Mouse (Mus musculus) bone marrow macrophage, adult 2 months (primary cell): ENCODE results near the gene Jade2.

ENCODE experiments used
- CTCF ChIP-seq: IDR thresholded peaks from 2 replicates; pipeline ENCODE4 v1.5.1; 2012; ENCODE audit warnings: low read depth, mild to moderate bottlenecking, low read length, moderate library complexity
- POLR2A ChIP-seq: IDR thresholded peaks from 2 replicates; pipeline ENCODE4 v1.6.1; 2012; ENCODE audit warnings: mild to moderate bottlenecking, low read depth, low read length, borderline replicate concordance

DNA sequence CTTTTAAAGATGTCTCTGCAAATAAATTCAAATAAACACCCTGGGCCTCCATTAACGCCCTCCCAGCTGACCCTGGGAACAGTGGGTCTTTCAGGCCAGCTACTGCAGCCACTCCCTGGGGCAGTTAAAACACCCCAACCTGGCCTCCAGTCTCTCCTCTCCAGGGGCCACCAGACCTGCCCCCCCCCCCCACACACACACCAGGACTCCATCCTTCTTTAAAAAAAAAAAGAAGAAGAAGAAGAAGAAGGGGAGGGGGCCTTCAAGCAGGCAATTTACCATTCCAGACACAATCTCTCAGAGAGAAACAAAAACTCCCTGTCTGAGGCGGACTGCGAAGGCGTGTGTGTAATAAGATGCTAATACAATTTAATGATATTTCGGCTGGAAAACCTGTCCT, 4.9 kb downstream of the Jade2 start:
- TF ChIP-seq CTCF (no peak), POLR2A (no peak)
